Mouse (Mus musculus) lung, adult 2 months (tissue): ENCODE data around the gene Bcl2. TPM values are rescaled to one million over a fixed set of nuclear protein-coding genes. Genes with fewer than 3 reads are reported as not detected.

ENCODE experiments used
- DNase-seq: peaks from one replicate; pipeline ENCODE4 v3.0.0; 2022
- H3K4me1 ChIP-seq: fragments of 200-500 bp; 2 replicates; pipeline ENCODE4 v1.6.1; 2011; ENCODE audit warnings: low read length; ENCODE audit not compliant: control insufficient read depth, insufficient read depth
- H3K4me3 ChIP-seq: fragments of 200-500 bp; replicated peaks from 2 replicates; pipeline ENCODE3; 2011; ENCODE audit warnings: low read depth, mild to moderate bottlenecking, control low read depth, low read length; ENCODE audit errors: extremely low read depth
- CTCF ChIP-seq: fragments of 200-500 bp; IDR thresholded peaks from 2 replicates; pipeline ENCODE4 v1.5.1; 2011; ENCODE audit warnings: mild to moderate bottlenecking, low read length, control low read depth; ENCODE audit not compliant: insufficient read depth
- POLR2A ChIP-seq: fragments of 200-500 bp; IDR thresholded peaks from 2 replicates; pipeline ENCODE4 v1.6.1; 2011; ENCODE audit warnings: low read depth, mild to moderate bottlenecking, control low read depth, low read length, borderline replicate concordance; ENCODE audit errors: extremely low read depth
- WGBS: fragments of 180-500 bp; shearing (Covaris S2); methylation state at CpG from one replicate; pipeline ENCODE4 v1.1.7; 2018; 5-methylcytosine and 5-hydroxymethylcytosine counted together
- polyA plus RNA-seq: library from polyadenylated mRNA; depleted of rRNA; stranded (reverse); fragments of >200 nt; gene quantifications from 2 replicates; pipeline ENCODE4 v1.2.3, GENCODE M21; 2012

Bcl2 gene
- polyA plus RNA-seq, 1 experiment: 3.8 TPM

- no peak for DNase-seq
- no peak overlapping the region for H3K4me3 ChIP-seq
- TF ChIP-seq POLR2A (no peak), CTCF (no peak)
- 91% methylated on average over 2 of the region's 2 CpGs for WGBS
- peaks cover 5% of the 10 kb centered on the region for H3K4me1 ChIP-seq
Measured at GRCm38 (mm10) chr1:106598292-106598583, 115.8 kb downstream of the Bcl2 start.

DNA sequence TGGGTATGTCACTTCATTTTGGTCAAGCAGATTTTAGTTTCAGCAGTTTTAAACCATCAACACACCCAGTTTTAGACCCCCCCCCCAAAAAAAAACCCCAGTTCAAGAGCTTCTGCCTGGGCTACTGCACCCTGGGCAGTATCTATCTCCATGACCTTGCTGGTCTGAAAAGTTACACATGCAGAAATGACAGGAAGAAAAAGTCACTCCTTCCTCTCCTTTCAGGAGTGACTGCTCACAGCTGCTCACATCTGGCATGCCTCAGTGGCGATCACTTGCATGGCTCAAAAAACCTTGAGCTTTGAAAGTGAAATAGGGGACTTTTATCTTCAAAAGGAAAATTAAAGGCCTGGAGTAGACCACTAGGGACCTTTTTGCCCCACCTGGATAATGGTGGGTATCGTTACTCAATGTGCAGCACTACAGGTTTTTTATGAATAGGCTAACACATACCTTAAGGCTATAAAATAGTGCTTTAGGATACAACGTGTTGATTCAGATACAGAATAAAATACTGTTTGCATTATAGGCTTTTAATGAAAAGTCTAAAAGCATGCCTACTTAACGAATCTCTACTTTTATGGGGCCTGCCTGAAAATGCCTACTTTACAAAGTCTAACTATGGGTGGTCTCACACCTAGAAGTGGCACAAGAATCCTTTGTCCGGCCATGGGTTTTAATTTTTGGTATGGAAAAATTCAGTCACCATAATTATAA, 116.3 kb downstream of the Bcl2 start:
- Histone ChIP-seq H3K4me1 (peaks cover 4% of the 10 kb centered on the region), H3K4me3 (no peak overlapping the region)
- no peak for DNase-seq
- TF ChIP-seq POLR2A (no peak), CTCF (no peak)
- 89% methylated on average over 5 of the region's 5 CpGs for whole genome bisulfite sequencing

DNA sequence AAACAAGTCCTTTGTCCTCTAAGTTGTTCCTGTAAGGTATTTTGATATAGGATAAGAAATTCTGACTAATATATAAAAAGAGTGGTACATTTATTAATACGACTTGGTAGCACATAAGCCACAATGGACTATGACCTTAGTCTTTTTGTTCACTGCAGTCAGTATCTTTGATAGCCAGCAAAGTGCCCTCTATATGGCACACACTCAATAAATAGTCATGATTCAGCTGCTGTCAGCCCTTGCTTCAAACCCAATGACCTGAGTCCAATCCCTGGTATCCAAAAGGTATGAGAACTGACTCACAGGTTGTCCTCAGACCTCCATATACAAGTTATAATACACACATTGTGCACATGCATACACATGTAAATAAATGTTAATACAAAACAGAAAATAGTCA, 117.7 kb downstream of the Bcl2 start:
- WGBS: 95% methylated on average over 1 of the region's 1 CpGs

GRCm38 (mm10) chr1:106595286-106595885, 118.7 kb downstream of the Bcl2 start:
- H3K4me1 ChIP-seq: no peaks in the 10 kb centered on the region
- TF ChIP-seq CTCF (no peak), POLR2A (no peak)
- H3K4me3 ChIP-seq: no peak overlapping the region
- DNase-seq: no peak
- WGBS: 85% methylated on average over 6 of the region's 6 CpGs

More for the DNA sequence above, 117.7 kb downstream of the Bcl2 start:
- no peak overlapping the region for H3K4me3 ChIP-seq
- TF ChIP-seq POLR2A (no peak), CTCF (no peak)
- DNase-seq: no peak
- no peaks in the 10 kb centered on the region for H3K4me1 ChIP-seq

- DNase-seq: no peak
- Histone ChIP-seq H3K4me1 (no peaks in the 10 kb centered on the region), H3K4me3 (no peak overlapping the region)
- TF ChIP-seq CTCF (no peak), POLR2A (no peak)
- WGBS: 32% methylated on average over 2 of the region's 2 CpGs
Measured at GRCm38 (mm10) chr1:106591180-106591774, 122.8 kb downstream of the Bcl2 start.

GRCm38 (mm10) chr1:106589141-106589540, 124.9 kb downstream of the Bcl2 start:
- DNase-seq: no peak
- Histone ChIP-seq H3K4me1 (peaks cover 2% of the 10 kb centered on the region; the same call in 1 of the 2 replicates), H3K4me3 (no peak overlapping the region)
- no peak for TF ChIP-seq CTCF
- no peak for TF ChIP-seq POLR2A
- WGBS: 63% methylated on average over 2 of the region's 2 CpGs

DNA sequence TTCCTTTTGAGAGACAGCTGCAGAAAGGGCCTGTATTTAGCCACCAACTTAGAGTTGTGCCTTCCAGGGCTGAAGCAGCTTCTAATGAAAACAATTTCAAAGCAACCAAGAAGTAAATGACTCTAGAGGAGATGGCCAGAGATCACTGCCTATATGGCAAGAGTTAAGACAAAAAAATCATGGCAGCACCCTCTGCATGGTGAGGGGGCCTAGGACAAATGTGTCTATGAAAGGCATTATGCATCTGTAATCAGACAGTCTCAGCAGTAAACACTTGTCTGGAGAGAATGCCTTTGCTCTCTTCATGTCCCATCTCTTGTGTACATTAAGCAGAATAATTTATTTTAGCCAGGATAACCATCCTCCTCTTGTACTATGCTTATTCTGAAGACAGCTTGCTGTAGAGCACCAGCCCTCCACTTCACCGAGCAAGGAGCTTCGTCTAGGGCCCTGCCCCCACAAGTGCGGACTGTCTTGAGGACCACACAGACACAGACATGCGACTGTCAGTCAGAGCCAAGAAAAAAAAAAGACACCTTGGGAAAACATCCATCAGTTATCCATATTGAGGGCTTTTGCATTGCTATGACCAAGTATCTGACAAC, 126.1 kb downstream of the Bcl2 start:
- no peak for TF ChIP-seq CTCF
- no peak for TF ChIP-seq POLR2A
- H3K4me3 ChIP-seq: no peak overlapping the region
- WGBS: 79% methylated on average over 4 of the region's 4 CpGs
- DNase-seq: no peak
- H3K4me1 ChIP-seq: peaks cover 2% of the 10 kb centered on the region; the same call in 1 of the 2 replicates

DNA sequence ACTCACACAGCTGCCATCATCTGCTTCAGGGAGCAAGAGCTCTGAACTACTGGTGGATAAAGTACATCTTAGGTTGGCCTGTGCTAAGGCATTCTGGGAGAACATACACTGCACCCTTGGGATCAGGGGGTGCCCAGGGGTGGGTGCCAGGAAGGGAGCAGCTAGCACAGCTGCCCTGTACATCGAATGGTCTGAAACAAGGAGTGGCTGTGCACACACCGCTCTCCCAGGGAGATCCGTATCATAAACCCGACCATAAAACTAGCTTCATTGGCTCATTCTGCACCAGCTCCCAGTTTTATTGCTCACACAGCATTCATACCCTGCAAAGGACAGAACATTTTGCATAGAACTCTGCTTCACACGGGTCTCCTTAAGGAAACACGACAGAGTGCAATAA, 127.3 kb downstream of the Bcl2 start:
- H3K4me3 ChIP-seq: no peak overlapping the region
- TF ChIP-seq CTCF (no peak), POLR2A (no peak)
- no peak for DNase-seq
- H3K4me1 ChIP-seq: peaks cover 2% of the 10 kb centered on the region; the same call in 1 of the 2 replicates
- WGBS: 81% methylated on average over 6 of the region's 6 CpGs

- TF ChIP-seq CTCF (no peak), POLR2A (no peak)
- no peak overlapping the region for H3K4me3 ChIP-seq
- no peak for DNase-seq
- H3K4me1 ChIP-seq: peaks cover 2% of the 10 kb centered on the region; the same call in 1 of the 2 replicates
Measured at GRCm38 (mm10) chr1:106585349-106585748, 128.7 kb downstream of the Bcl2 start.

GRCm38 (mm10) chr1:106584824-106585223, 129.2 kb downstream of the Bcl2 start:
- WGBS: 90% methylated on average over 2 of the region's 2 CpGs
- DNase-seq: no peak
- Histone ChIP-seq H3K4me1 (peaks cover 2% of the 10 kb centered on the region; the same call in 1 of the 2 replicates), H3K4me3 (no peak overlapping the region)
- TF ChIP-seq POLR2A: no peak
- TF ChIP-seq CTCF: no peak
